Mouse (Mus musculus) stomach, postnatal 0 days (tissue): ENCODE results near the gene Ccdc62. TPM values are rescaled to one million over a fixed set of nuclear protein-coding genes. Genes with fewer than 3 reads are reported as not detected.
A peak's percentile ranks its signal among the peaks of the same experiment; 100 is the strongest.

Experiments
- ATAC-seq: fragments of 200-750 bp; cut with Nextera tagmentation; 2 replicates; pipeline ENCODE4 v1.8.0; 2017; ENCODE audit not compliant: low FRiP score, low TSS enrichment
- DNase-seq: peaks from one replicate; pipeline ENCODE4 v3.0.0-alpha.2; 2016; ENCODE audit warnings: low spot score
- H3K27ac ChIP-seq: fragments of 300-500 bp; sonication (generic); replicated peaks from 2 replicates; pipeline ENCODE4 v1.5.1; 2014; ENCODE audit warnings: mild to moderate bottlenecking, control low read depth
- H3K27me3 ChIP-seq: fragments of 300-500 bp; sonication (generic); 2 replicates; pipeline ENCODE4 v1.6.1; 2014; ENCODE audit warnings: low read length; ENCODE audit not compliant: control insufficient read depth, insufficient read depth
- H3K36me3 ChIP-seq: fragments of 300-500 bp; sonication (generic); 2 replicates; pipeline ENCODE4 v1.6.1; 2014; ENCODE audit warnings: low read length, mixed read lengths; ENCODE audit not compliant: control insufficient read depth, insufficient read depth
- H3K4me1 ChIP-seq: fragments of 300-500 bp; sonication (generic); replicated peaks from 2 replicates; pipeline ENCODE4 v1.6.1; 2014; ENCODE audit warnings: antibody characterized with exemption; ENCODE audit not compliant: control insufficient read depth, insufficient read depth
- H3K4me2 ChIP-seq: fragments of 300-500 bp; sonication (generic); replicated peaks from 2 replicates; pipeline ENCODE4 v1.6.1; 2014; ENCODE audit warnings: low read depth, mild to moderate bottlenecking, control low read depth, moderate library complexity
- H3K4me3 ChIP-seq: fragments of 300-500 bp; sonication (generic); 2 replicates; pipeline ENCODE4 v1.5.1; 2014; ENCODE audit warnings: low read depth, low read length, control low read depth
- H3K9ac ChIP-seq: fragments of 300-500 bp; sonication (generic); 2 replicates; pipeline ENCODE4 v1.6.1; 2014; ENCODE audit warnings: mild to moderate bottlenecking, low read length, control low read depth, mixed read lengths
- H3K9me3 ChIP-seq: fragments of 300-500 bp; sonication (generic); 2 replicates; pipeline ENCODE4 v1.6.1; 2016; ENCODE audit warnings: low read length; ENCODE audit not compliant: control insufficient read depth
- CTCF ChIP-seq: IDR thresholded peaks from 2 replicates; pipeline ENCODE4 v1.5.1; 2016; ENCODE audit warnings: antibody characterized with exemption, low read depth, mild to moderate bottlenecking, moderate library complexity
- EP300 ChIP-seq: optimal IDR thresholded peaks from 2 replicates; pipeline ENCODE3; 2016; ENCODE audit warnings: antibody characterized with exemption
- WGBS: fragments of 180-500 bp; shearing (Covaris S2); extraction: QIAGEN DNeasy Blood & Tissue Kit; methylation state at CpG from one replicate; pipeline ENCODE4 v1.1.7; 2014; 5-methylcytosine and 5-hydroxymethylcytosine counted together
- polyA plus RNA-seq: library from polyadenylated mRNA; unstranded; fragments of >200 nt; fragmentation: Nextera tagmentation; extraction: Ambion mirVana; gene quantifications from 2 replicates; pipeline ENCODE4 v1.2.1, GENCODE M21; 2015

Ccdc62 gene
- polyA plus RNA-seq, 1 experiment from 2014 or later: 5.4 TPM

- Histone ChIP-seq H3K27ac (peak overlapping the region; percentile 45; the same call in 1 of the 2 replicates), H3K9ac (no peak overlapping the region), H3K4me3 (no peak overlapping the region), H3K9me3 (no peaks in the 10 kb centered on the region), H3K4me2 (no peak overlapping the region), H3K27me3 (no peaks in the 10 kb centered on the region), H3K36me3 (peaks cover 33% of the 10 kb centered on the region), H3K4me1 (0 out of 2 replicates have a peak, but pooled peaks cover 2% of the 10 kb centered on the region)
- 84% methylated on average over 15 of the region's 15 CpGs for whole genome bisulfite sequencing
- DNase-seq: no peak
- no peak for ATAC-seq
- TF ChIP-seq EP300 (no peak), CTCF (no peak)
These were observed 74.6 kb downstream of the Ccdc62 start for GRCm38 (mm10) chr5:124005151-124005500.

- no peak for ATAC-seq
- Histone ChIP-seq H3K4me1 (0 out of 2 replicates have a peak, but pooled peaks cover 2% of the 10 kb centered on the region), H3K9ac (no peak overlapping the region; the same call in 1 of the 2 replicates), H3K9me3 (no peaks in the 10 kb centered on the region), H3K27ac (0 out of 2 replicates have a peak overlapping the region, but pooled peaks have one; percentile 53), H3K4me2 (no peak overlapping the region), H3K27me3 (no peaks in the 10 kb centered on the region), H3K4me3 (no peak overlapping the region), H3K36me3 (peaks cover 31% of the 10 kb centered on the region)
- no peak for DNase-seq
- no peak for TF ChIP-seq CTCF
- TF ChIP-seq EP300: no peak
- 70% methylated on average over 11 of the region's 11 CpGs for WGBS
These were observed 75.1 kb downstream of the Ccdc62 start for GRCm38 (mm10) chr5:124005591-124005990.

DNA sequence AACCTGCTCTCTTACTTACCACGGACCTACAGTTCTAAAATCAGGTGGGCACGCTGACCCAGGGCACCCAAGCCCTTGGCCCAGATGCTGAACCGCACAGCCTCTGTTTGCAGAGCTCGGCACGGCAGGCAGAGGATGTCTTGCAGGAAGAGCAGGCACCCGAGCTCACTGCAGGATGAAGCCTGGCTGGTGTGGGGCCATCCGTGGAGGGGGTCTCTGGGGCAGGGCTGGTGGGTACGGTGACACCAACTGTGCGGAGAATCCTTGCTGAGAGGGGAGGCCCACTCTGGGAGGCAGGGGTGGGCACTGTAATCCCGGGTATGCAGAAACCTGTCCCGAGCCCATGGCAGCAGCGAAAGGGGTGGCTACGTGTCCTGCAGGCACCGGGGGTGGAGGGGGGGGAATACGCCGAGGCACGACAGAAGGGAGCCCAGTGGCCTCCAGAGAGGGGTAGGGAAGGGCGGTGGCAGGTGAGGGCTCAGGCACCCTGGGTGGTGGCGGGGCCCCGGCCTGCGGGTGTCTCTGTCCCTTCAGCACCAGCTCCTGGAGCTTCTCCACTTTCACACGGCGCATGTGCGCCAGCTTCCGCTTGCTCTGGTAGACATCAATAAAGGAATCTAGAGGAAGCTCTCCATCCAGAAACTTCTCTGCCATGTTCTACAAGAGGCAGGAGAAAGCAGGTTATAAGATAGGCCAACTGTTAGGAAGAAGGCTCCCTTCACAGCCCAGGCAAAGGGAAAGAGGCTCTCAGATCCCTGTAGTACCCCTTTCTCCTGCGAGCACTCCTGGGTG lies 75.8 kb downstream of the Ccdc62 start:
- peaks cover 3% of the 10 kb centered on the region; the same call in 1 of the 2 replicates for H3K4me1 ChIP-seq
- WGBS: 82% methylated on average over 25 of the region's 26 CpGs
- no peak for DNase-seq
- no peak overlapping the region for H3K9ac ChIP-seq
- H3K27me3 ChIP-seq: no peaks in the 10 kb centered on the region
- ATAC-seq: no peak
- H3K27ac ChIP-seq: peak overlapping the region; percentile 58
- H3K4me3 ChIP-seq: no peak overlapping the region
- peaks cover 31% of the 10 kb centered on the region for H3K36me3 ChIP-seq
- H3K9me3 ChIP-seq: no peaks in the 10 kb centered on the region
- H3K4me2 ChIP-seq: no peak overlapping the region
- no peak for TF ChIP-seq EP300
- no peak for TF ChIP-seq CTCF

GRCm38 (mm10) chr5:124006891-124007491 lies 76.5 kb downstream of the Ccdc62 start:
- 75% methylated on average over 17 of the region's 17 CpGs for whole genome bisulfite sequencing
- Histone ChIP-seq H3K9me3 (no peaks in the 10 kb centered on the region), H3K9ac (peak overlapping the region; percentile 2; the same call in 1 of the 2 replicates), H3K4me2 (no peak overlapping the region), H3K4me3 (no peak overlapping the region), H3K27me3 (no peaks in the 10 kb centered on the region), H3K36me3 (peaks cover 29% of the 10 kb centered on the region), H3K4me1 (peaks cover 10% of the 10 kb centered on the region; the same call in 1 of the 2 replicates), H3K27ac (peak overlapping the region; percentile 58)
- TF ChIP-seq EP300: no peak
- TF ChIP-seq CTCF: 0 out of 2 replicates have a peak, but pooled peaks have one; percentile 4
- DNase-seq (peak; percentile 78), ATAC-seq (peak; percentile 55)

- TF ChIP-seq EP300 (no peak), CTCF (no peak)
- Histone ChIP-seq H3K4me1 (peaks cover 9% of the 10 kb centered on the region; the same call in 1 of the 2 replicates), H3K9ac (no peak overlapping the region), H3K36me3 (peaks cover 29% of the 10 kb centered on the region), H3K27me3 (no peaks in the 10 kb centered on the region), H3K27ac (no peak overlapping the region), H3K4me2 (no peak overlapping the region), H3K4me3 (no peak overlapping the region), H3K9me3 (no peaks in the 10 kb centered on the region)
- ATAC-seq (no peak), DNase-seq (no peak)
- WGBS: 69% methylated on average over 8 of the region's 8 CpGs
These were observed 79.6 kb downstream of the Ccdc62 start for GRCm38 (mm10) chr5:124010077-124010476.
